Mouse (Mus musculus) kidney, embryonic 14.5 days (tissue): ENCODE measurements around the gene Sec63. TPM values are rescaled to one million over a fixed set of nuclear protein-coding genes. Genes with fewer than 3 reads are reported as not detected.

Source experiments
- ATAC-seq: fragments of 200-750 bp; cut with Nextera tagmentation; 2 replicates; pipeline ENCODE4 v1.8.0; 2017; ENCODE audit warnings: moderate number of reproducible peaks, mild to moderate bottlenecking, moderate TSS enrichment, moderate library complexity; ENCODE audit not compliant: low FRiP score, low TSS enrichment
- H3K27ac ChIP-seq: fragments of 300-500 bp; sonication (generic); 2 replicates; pipeline ENCODE4 v1.5.1; 2014; ENCODE audit warnings: low read depth, mild to moderate bottlenecking, low read length, moderate library complexity, mixed read lengths
- H3K27me3 ChIP-seq: fragments of 300-500 bp; sonication (generic); 2 replicates; pipeline ENCODE4 v1.6.1; 2014; ENCODE audit warnings: mild to moderate bottlenecking, low read length; ENCODE audit not compliant: control insufficient read depth, insufficient read depth
- H3K36me3 ChIP-seq: fragments of 300-500 bp; sonication (generic); 2 replicates; pipeline ENCODE4 v1.6.1; 2014; ENCODE audit warnings: low read length, mixed read lengths; ENCODE audit not compliant: control insufficient read depth, insufficient read depth
- H3K4me1 ChIP-seq: fragments of 300-500 bp; sonication (generic); 2 replicates; pipeline ENCODE4 v1.6.1; 2014; ENCODE audit warnings: low read length, mixed read lengths; ENCODE audit not compliant: control insufficient read depth, insufficient read depth
- H3K4me2 ChIP-seq: fragments of 300-500 bp; sonication (generic); replicated peaks from 2 replicates; pipeline ENCODE4 v1.6.1; 2014; ENCODE audit warnings: low read depth, mild to moderate bottlenecking, low read length
- H3K4me3 ChIP-seq: fragments of 300-500 bp; sonication (generic); 2 replicates; pipeline ENCODE4 v1.5.1; 2014; ENCODE audit warnings: mild to moderate bottlenecking, low read length
- H3K9ac ChIP-seq: fragments of 300-500 bp; sonication (generic); 2 replicates; pipeline ENCODE4 v1.6.1; 2014; ENCODE audit warnings: low read depth, mild to moderate bottlenecking, low read length, moderate library complexity
- H3K9me3 ChIP-seq: fragments of 300-500 bp; sonication (generic); 2 replicates; pipeline ENCODE4 v1.6.1; 2016; ENCODE audit warnings: low read length; ENCODE audit not compliant: control insufficient read depth
- WGBS: fragments of 180-500 bp; shearing (Covaris S2); extraction: QIAGEN DNeasy Blood & Tissue Kit; methylation state at CpG from one replicate; pipeline ENCODE4 v1.1.7; 2014; 5-methylcytosine and 5-hydroxymethylcytosine counted together
- polyA plus RNA-seq: library from polyadenylated mRNA; unstranded; fragments of >200 nt; fragmentation: Nextera tagmentation; extraction: Ambion mirVana; gene quantifications from 2 replicates; pipeline ENCODE4 v1.2.1, GENCODE M21; 2014

Gene Sec63
- polyA plus RNA-seq, result 18.6 and 27.0 TPM in 2 replicates

DNA sequence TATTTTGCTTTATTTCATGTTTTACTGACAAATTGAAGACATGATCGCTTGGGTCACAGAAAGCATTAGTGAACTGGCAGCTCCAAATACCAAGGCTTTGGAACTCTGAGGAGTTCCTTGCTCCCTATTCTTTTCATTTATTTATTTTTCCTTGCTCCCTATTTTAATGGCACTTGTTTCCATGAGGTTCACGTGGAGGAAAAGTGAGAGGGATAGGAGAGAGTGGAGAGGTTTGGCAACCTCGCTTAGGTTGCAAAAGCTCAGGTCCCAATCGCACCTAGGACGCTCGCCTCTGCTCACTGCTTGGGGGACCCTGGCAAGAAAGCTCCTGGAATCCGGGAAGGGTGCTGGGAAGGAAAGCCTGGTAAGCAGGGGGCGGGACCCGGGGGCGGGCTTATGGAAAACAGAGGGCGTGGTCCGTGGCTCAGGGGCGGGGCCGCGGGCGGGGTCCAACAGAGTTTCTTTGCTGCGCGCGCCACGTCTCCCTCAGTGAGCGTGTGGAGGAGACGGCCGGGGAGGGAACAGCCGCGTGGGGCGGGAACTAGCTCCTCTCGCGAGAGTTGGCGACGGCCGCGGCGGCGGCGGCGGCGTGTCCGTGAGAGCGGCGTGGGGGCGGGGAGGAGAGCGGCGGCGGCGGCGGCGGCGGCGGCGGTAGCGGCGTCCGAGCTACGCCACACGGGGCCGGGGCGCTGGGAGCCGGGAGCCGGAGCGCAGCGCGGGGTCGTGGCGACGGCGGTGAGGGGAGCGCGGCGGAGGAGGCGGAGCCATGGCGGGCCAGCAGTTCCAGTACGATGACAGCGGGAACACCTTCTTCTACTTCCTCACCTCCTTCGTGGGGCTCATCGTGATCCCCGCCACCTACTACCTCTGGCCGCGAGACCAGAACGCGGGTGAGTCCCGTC lies at the start of gene Sec63:
TSS of gene Sec63 (plus strand) at position 498 of the 902 bp plus-strand sequence.
- 1% methylated on average over 35 of the region's 81 CpGs for WGBS
- Histone ChIP-seq H3K4me3 (peak within 1 kb of the TSS; percentile 93), H3K4me1 (peaks cover 25% of the 10 kb centered on the region), H3K9me3 (no peaks in the 10 kb centered on the region), H3K36me3 (no peaks in the 10 kb centered on the region), H3K27me3 (no peaks in the 10 kb centered on the region), H3K4me2 (peak within 1 kb of the TSS; percentile 69), H3K27ac (peak within 1 kb of the TSS; percentile 94), H3K9ac (peak within 1 kb of the TSS; percentile 97)
- ATAC-seq, result peak; percentile 97

- Histone ChIP-seq H3K27me3 (peaks cover 5% of the 10 kb centered on the region; the same call in 1 of the 2 replicates), H3K4me3 (no peak overlapping the region), H3K27ac (no peak overlapping the region), H3K4me2 (peak overlapping the region; percentile 32; the same call in 1 of the 2 replicates), H3K36me3 (no peaks in the 10 kb centered on the region), H3K4me1 (no peaks in the 10 kb centered on the region), H3K9me3 (0 out of 2 replicates have a peak, but pooled peaks cover 2% of the 10 kb centered on the region), H3K9ac (no peak overlapping the region)
- no peak for ATAC-seq
- WGBS, result 10% methylated on average over 9 of the region's 9 CpGs
Observed at GRCm38 (mm10) chr10:42714676-42715075, 46.6 kb upstream of the Sec63 start.

- WGBS, result 5% methylated on average over 19 of the region's 19 CpGs
- Histone ChIP-seq H3K36me3 (no peaks in the 10 kb centered on the region), H3K4me2 (peak overlapping the region; percentile 32), H3K27me3 (peaks cover 5% of the 10 kb centered on the region; the same call in 1 of the 2 replicates), H3K27ac (no peak overlapping the region), H3K9me3 (no peaks in the 10 kb centered on the region), H3K4me3 (peak overlapping the region; percentile 7; the same call in 1 of the 2 replicates), H3K4me1 (no peaks in the 10 kb centered on the region), H3K9ac (no peak overlapping the region)
- no peak for ATAC-seq
Observed at GRCm38 (mm10) chr10:42715366-42716035, 45.8 kb upstream of the Sec63 start.

- no peaks in the 10 kb centered on the region for H3K36me3 ChIP-seq
- H3K4me1 ChIP-seq, result no peaks in the 10 kb centered on the region
- no peaks in the 10 kb centered on the region for H3K9me3 ChIP-seq
- no peak for ATAC-seq
- no peak overlapping the region for H3K4me2 ChIP-seq
- no peak overlapping the region for H3K4me3 ChIP-seq
- H3K27me3 ChIP-seq, result no peaks in the 10 kb centered on the region
- no peak overlapping the region for H3K9ac ChIP-seq
- WGBS, result 87% methylated on average over 5 of the region's 5 CpGs
- no peak overlapping the region for H3K27ac ChIP-seq
Observed at GRCm38 (mm10) chr10:42722116-42722515, 39.2 kb upstream of the Sec63 start.

GRCm38 (mm10) chr10:42723275-42724232 lies 37.7 kb upstream of the Sec63 start:
- ATAC-seq, result no peak
- no peaks in the 10 kb centered on the region for H3K9me3 ChIP-seq
- H3K9ac ChIP-seq, result no peak overlapping the region
- H3K4me2 ChIP-seq, result no peak overlapping the region
- H3K27me3 ChIP-seq, result no peaks in the 10 kb centered on the region
- no peaks in the 10 kb centered on the region for H3K36me3 ChIP-seq
- H3K4me1 ChIP-seq, result no peaks in the 10 kb centered on the region
- H3K27ac ChIP-seq, result no peak overlapping the region
- 65% methylated on average over 13 of the region's 13 CpGs for WGBS
- H3K4me3 ChIP-seq, result no peak overlapping the region

- no peaks in the 10 kb centered on the region for H3K4me1 ChIP-seq
- no peak for ATAC-seq
- no peaks in the 10 kb centered on the region for H3K36me3 ChIP-seq
- WGBS, result 81% methylated on average over 2 of the region's 2 CpGs
- no peak overlapping the region for H3K4me3 ChIP-seq
- no peak overlapping the region for H3K27ac ChIP-seq
- no peak overlapping the region for H3K4me2 ChIP-seq
- H3K9ac ChIP-seq, result no peak overlapping the region
- no peaks in the 10 kb centered on the region for H3K27me3 ChIP-seq
- H3K9me3 ChIP-seq, result no peaks in the 10 kb centered on the region
Observed at GRCm38 (mm10) chr10:42729607-42730006, 31.7 kb upstream of the Sec63 start.

- no peak for ATAC-seq
- H3K27me3 ChIP-seq, result no peaks in the 10 kb centered on the region
- no peak overlapping the region for H3K4me3 ChIP-seq
- no peaks in the 10 kb centered on the region for H3K4me1 ChIP-seq
- H3K9me3 ChIP-seq, result no peaks in the 10 kb centered on the region
- 55% methylated on average over 5 of the region's 5 CpGs for WGBS
- H3K4me2 ChIP-seq, result no peak overlapping the region
- H3K27ac ChIP-seq, result no peak overlapping the region
- H3K36me3 ChIP-seq, result no peaks in the 10 kb centered on the region
- no peak overlapping the region for H3K9ac ChIP-seq
Observed at GRCm38 (mm10) chr10:42734546-42735060, 26.7 kb upstream of the Sec63 start.

DNA sequence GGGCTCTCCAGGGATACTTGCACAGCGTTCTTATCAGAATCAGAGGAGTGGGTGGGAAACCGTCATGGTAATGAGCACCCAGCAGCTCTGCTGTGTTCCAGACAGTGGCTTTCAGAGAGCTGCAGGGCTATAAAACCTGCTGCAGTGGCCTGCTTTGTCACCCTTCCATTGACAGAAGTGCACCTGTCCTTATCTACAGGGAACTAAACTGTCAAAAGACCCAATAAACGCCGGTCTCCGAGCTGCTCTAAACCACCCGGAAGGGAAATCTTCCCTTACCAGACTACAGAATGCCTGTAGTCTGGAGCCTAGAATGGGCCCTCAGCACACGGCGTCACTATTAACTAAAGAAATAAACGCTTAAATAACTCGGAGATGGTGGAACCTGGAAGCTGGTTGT lies 9.5 kb upstream of the Sec63 start:
- Histone ChIP-seq H3K27ac (no peak overlapping the region), H3K27me3 (no peaks in the 10 kb centered on the region), H3K9me3 (no peaks in the 10 kb centered on the region), H3K4me1 (no peaks in the 10 kb centered on the region), H3K9ac (no peak overlapping the region), H3K4me2 (no peak overlapping the region), H3K36me3 (no peaks in the 10 kb centered on the region), H3K4me3 (no peak overlapping the region)
- WGBS, result 50% methylated on average over 10 of the region's 10 CpGs
- no peak for ATAC-seq
